Mouse (Mus musculus) heart, adult 9 months (tissue): ENCODE results near the gene Epha4.

ENCODE experiments used
- DNase-seq, 2 experiments: peaks; one replicate each; pipeline ENCODE4 v3.0.0; 2022; ENCODE audit warnings: low spot score in 2 of 2

Gene Epha4

GRCm38 (mm10) chr1:77446438-77446837 lies 68.5 kb downstream of the Epha4 start:
- DNase-seq = no peak

- DNase-seq = no peak
Observed at GRCm38 (mm10) chr1:77444648-77445047, 70.2 kb downstream of the Epha4 start.

DNA sequence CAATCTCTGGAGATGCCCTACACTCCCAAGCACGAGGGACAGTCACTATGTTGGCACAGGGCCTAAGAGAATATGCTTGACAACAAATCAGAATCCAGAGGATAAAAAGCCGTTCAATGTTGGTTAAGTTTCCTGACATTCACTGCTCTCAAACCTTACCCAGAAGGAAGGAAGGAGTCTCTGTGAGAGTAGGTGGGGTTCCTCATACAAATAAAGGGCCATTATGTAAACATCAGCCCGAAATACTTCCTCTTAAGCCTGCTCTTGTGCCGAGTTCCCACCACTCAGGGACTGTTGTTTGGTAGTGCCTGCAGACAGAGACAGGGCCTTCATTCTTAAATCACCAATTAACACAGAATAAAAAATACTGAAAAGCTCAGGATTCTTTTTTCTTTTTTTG lies 72.9 kb downstream of the Epha4 start:
- DNase-seq = peak; percentile 24 to 45

- no peak for DNase-seq
Observed at GRCm38 (mm10) chr1:77441401-77441800, 73.5 kb downstream of the Epha4 start.

- DNase-seq = no peak
Observed at GRCm38 (mm10) chr1:77440512-77440911, 74.4 kb downstream of the Epha4 start.

GRCm38 (mm10) chr1:77439383-77440074 lies 75.4 kb downstream of the Epha4 start:
- DNase-seq = no peak

DNA sequence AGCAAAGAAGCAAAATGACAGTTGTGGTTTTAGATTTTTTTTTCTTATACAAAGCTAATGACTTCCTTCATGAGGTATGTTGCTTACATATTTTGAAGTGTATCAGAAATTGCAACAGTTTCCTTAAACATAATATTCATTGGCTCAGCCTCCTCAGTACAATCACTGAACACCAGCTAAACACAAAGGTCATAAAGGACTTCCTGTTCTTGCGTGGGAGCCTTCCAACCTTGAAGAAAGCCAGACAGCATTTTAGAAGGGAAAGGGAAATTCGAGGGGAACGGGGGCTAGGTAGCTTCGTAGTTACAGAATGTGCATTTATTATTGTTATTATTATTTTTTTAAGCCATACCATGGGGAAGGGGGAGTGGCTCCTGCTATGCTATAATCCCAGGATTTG lies 76.2 kb downstream of the Epha4 start:
- peak in 1 of 2 experiments; percentile 14 for DNase-seq

DNA sequence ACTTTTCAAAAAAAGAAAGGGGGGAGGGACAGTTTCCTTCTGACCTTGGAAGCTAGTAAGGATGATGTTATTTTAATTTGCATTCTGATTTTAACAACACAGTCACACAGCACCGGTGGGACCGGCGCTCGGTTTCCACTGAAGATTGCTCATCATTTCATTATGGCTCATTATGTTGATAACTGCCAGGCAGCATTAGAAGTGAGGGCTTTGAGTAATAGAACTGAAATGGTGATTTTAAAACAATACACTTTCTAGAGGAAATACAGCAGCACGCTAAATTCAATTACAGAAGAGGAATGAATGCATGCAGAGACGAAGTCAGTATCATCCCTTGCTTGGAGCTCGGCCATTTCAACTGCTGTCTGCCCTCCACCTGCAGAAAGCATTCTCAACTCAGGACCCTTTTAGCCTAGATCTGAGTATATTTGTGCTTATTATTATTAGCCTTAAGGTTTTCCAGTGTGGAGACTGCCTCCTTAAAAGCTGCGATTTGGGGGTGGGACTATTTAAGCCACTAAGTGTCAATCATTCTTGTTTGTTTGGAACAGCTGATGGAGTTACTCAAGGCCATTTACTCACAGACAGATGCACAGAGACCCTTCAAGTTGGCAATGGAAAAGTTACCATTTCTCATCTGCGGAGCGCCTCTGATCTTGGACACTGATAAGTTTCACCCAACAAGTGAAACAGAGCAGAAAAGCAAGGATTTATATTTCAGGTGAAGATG lies 76.8 kb downstream of the Epha4 start:
- no peak for DNase-seq

- DNase-seq = no peak
Observed at GRCm38 (mm10) chr1:77435045-77435444, 79.8 kb downstream of the Epha4 start.

GRCm38 (mm10) chr1:77433148-77433547 lies 81.7 kb downstream of the Epha4 start:
- DNase-seq = no peak

DNA sequence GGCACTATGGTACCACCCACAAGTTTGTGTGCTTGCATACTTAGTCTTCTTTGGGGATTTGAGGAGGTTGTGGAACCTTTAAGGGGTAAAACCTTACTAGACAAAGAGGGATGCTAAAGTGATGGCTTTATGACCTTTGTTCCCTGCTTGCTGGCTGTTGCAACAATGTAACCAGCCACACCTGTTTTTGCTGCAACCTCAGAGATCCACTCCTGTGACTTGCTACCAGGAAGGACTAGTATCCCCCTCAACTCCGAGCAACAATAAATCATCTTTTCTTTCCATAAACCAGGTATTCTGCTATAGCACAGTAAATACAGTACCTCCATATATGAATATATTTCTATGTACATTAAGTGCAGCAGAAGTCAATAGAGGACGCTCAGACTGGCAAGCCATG lies 82.4 kb downstream of the Epha4 start:
- DNase-seq = no peak

- no peak for DNase-seq
Observed at GRCm38 (mm10) chr1:77429174-77429573, 85.7 kb downstream of the Epha4 start.

DNA sequence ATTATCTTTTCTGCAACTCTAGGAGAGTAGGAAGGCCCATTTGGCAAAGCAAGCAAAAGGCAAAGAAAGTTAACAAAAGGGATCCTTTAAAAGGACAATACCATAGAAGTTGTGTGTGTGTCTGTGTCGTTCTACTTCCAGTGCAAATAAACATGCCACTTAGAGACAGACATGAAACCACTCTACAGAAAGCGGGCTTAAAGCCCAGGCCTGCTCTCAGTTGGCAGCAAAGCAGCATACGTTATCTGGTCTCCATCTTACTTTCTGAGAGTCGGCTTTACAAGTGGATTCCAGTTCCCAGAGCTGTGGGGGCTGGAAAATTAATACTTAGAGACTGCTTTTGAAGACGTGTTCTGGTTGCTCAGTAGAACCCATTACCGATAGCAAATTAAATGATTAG lies 87.9 kb downstream of the Epha4 start:
- DNase-seq = peak in 1 of 2 experiments; percentile 15

- no peak for DNase-seq
Observed at GRCm38 (mm10) chr1:77425171-77425570, 89.7 kb downstream of the Epha4 start.

GRCm38 (mm10) chr1:77421081-77421480 lies 93.8 kb downstream of the Epha4 start:
- DNase-seq = no peak

- no peak for DNase-seq
Observed at GRCm38 (mm10) chr1:77420348-77420747, 94.5 kb downstream of the Epha4 start.

- no peak for DNase-seq
Observed at GRCm38 (mm10) chr1:77416872-77417271, 98.0 kb downstream of the Epha4 start.

GRCm38 (mm10) chr1:77412871-77413669 lies 101.8 kb downstream of the Epha4 start:
- no peak for DNase-seq

DNA sequence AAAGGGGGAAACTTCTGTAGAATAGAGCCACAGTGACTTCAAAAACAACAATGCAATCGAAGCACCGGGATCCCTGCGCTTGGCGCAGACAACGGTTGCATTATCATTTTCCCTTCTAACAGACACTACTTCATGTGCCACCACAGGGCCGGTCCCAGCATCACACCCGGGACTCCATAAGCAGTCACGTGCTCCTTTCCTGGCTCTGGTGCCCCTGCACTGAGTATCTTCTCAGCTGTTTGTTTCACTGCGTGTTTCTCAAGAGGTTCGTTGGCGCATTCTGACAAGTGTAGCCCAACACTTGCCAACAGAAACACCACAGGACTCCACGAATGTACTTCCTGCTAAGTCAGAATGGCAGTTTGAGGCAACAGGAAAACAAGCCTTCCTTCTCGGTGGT lies 102.6 kb downstream of the Epha4 start:
- DNase-seq = peak; percentile 46 to 57

DNA sequence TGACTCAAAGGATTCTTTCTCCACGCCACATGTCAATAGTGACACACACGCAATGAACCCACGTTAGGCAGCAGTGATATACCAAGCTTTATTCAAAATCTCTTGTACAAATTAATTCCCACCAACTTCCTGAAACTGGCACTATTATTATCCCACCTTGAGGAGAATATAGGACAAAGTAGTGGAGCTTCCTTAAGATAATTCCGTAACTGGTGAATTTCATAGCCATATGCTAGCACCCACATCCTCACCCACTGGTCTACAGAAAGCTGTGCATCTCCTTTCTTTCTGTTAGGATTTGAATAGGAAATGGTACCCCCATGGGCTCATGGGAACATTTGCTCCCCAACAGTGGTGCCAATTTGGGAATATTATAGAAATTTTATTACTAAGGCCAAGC lies 103.7 kb downstream of the Epha4 start:
- DNase-seq = no peak

- no peak for DNase-seq
Observed at GRCm38 (mm10) chr1:77410716-77411115, 104.2 kb downstream of the Epha4 start.

DNA sequence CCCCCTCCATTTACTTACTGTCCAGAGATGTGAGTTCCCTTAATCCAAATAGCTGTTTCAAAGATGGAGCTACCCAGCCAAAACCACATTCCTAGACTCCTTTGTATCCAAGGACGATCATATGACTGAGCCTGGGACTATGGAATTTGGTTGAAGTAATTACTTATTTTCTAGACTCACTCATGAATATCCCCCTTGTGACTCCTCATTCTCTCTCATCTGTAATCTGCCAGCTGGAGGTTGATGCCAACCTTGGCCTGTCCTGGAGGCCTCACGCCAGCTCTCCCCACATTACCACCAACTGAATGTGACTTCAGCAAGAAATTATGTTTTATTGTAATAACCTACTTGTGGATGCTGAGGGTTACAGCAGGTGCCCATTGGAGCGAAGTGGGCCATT lies 104.7 kb downstream of the Epha4 start:
- no peak for DNase-seq

GRCm38 (mm10) chr1:77409509-77409908 lies 105.4 kb downstream of the Epha4 start:
- no peak for DNase-seq
